Mouse (Mus musculus) heart, adult 2 months (tissue): ENCODE measurements around the gene Socs5.

Source experiments
- CTCF ChIP-seq: fragments of 200-600 bp; IDR thresholded peaks from 2 replicates; pipeline ENCODE4 v1.8.1; 2022; ENCODE audit warnings: antibody characterized with exemption, mild to moderate bottlenecking, moderate library complexity
- EP300 ChIP-seq: fragments of 200-500 bp; IDR thresholded peaks from 2 replicates; pipeline ENCODE4 v1.6.1; 2011; ENCODE audit warnings: low read depth, low read length, control low read depth; ENCODE audit not compliant: insufficient read depth
- POLR2A ChIP-seq: fragments of 200-500 bp; IDR thresholded peaks from 2 replicates; pipeline ENCODE4 v1.6.1; 2011; ENCODE audit warnings: mild to moderate bottlenecking, low read depth, low read length, control low read depth; ENCODE audit not compliant: insufficient read depth

- no peak for TF ChIP-seq POLR2A
- no peak for TF ChIP-seq EP300
- no peak for TF ChIP-seq CTCF
These were observed 17.9 kb downstream of the Socs5 start for GRCm38 (mm10) chr17:87125344-87125743.
